Mouse (Mus musculus): ENCODE measurements around the gene Ttc13. TPM values are rescaled to one million over a fixed set of nuclear protein-coding genes. Genes with fewer than 3 reads are reported as not detected.

The Ttc13 gene
- polyA plus RNA-seq, 1 experiment from 2014 or later, result 14.6 TPM

DNA sequence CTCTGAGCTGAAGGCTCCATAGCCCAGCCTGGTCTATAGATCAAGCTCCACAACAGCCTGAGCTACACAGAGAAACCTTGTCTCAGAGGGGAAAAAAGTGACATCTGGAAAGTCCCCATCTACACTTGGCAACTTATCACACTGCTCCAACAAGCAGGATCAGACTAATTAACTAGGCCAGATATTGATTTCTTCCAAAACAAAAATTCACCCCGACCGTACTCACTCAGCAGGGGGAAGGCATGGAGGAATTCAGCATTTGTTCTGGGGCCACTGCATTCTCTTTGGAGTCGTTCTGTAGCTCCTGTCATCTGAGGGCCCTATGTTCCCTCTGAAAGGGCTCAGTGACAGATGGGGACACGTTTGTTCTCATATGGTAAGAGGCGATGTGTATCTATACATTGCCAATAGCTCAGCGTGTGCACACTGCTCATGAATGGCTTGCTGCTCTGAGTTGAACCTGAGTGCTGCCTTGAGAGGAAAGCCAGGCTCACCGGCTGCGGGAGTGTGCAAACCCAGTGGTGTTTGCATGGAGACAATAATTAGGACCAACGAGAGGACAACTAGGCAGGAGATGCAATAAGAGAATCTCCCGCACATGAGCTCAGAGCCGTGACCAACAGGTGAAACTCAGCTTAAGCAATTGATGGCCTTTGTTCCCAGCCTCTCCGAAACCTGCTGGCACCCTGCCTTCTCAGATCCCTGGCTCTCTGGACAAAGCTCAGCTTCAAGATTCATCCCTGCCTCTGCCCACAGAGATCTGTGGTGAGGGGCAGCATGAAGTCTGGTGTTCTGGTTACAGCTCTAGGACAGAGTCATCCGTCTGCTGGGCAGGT, 87.2 kb downstream of the Ttc13 start:
- Histone ChIP-seq H3K4me1 (ENCODE audit: control insufficient read depth, low read depth, low read length) (peaks cover 2% of the 10 kb centered on the region; the same call in 1 of the 2 replicates), H3K4me3 (ENCODE audit: low read depth, low read length) (no peak overlapping the region), H3K9me3 (replicated peaks; ENCODE audit: control insufficient read depth, low read length) (no peaks in the 10 kb centered on the region), H3K27ac (ENCODE audit: low read length) (no peak overlapping the region), H3K27me3 (ENCODE audit: control insufficient read depth, insufficient read depth, low read depth, low read length) (no peaks in the 10 kb centered on the region), H3K4me2 (ENCODE audit: low read depth, low read length) (no peak overlapping the region), H3K9ac (ENCODE audit: low read depth, low read length) (no peak overlapping the region), H3K36me3 (ENCODE audit: control insufficient read depth, insufficient read depth) (peaks cover 14% of the 10 kb centered on the region)
- 76% methylated on average over 13 of the region's 13 CpGs for WGBS (ENCODE audit: insufficient replicate concordance)
- ATAC-seq (ENCODE audit: low read depth), result no peak

- H3K9ac ChIP-seq (ENCODE audit: low read depth, low read length), result no peak overlapping the region
- no peak overlapping the region for H3K4me2 ChIP-seq (ENCODE audit: low read depth, low read length)
- no peaks in the 10 kb centered on the region for H3K9me3 ChIP-seq (replicated peaks; ENCODE audit: control insufficient read depth, low read length)
- WGBS (ENCODE audit: insufficient replicate concordance), result 64% methylated on average over 14 of the region's 14 CpGs
- H3K36me3 ChIP-seq (ENCODE audit: control insufficient read depth, insufficient read depth), result peaks cover 9% of the 10 kb centered on the region
- peaks cover 2% of the 10 kb centered on the region; the same call in 1 of the 2 replicates for H3K4me1 ChIP-seq (ENCODE audit: control insufficient read depth, low read depth, low read length)
- no peaks in the 10 kb centered on the region for H3K27me3 ChIP-seq (ENCODE audit: control insufficient read depth, insufficient read depth, low read depth, low read length)
- no peak overlapping the region for H3K4me3 ChIP-seq (ENCODE audit: low read depth, low read length)
- ATAC-seq (ENCODE audit: low read depth), result no peak
- no peak overlapping the region for H3K27ac ChIP-seq (ENCODE audit: low read length)
Measured at GRCm38 (mm10) chr8:124633001-124633703, 88.6 kb downstream of the Ttc13 start.

DNA sequence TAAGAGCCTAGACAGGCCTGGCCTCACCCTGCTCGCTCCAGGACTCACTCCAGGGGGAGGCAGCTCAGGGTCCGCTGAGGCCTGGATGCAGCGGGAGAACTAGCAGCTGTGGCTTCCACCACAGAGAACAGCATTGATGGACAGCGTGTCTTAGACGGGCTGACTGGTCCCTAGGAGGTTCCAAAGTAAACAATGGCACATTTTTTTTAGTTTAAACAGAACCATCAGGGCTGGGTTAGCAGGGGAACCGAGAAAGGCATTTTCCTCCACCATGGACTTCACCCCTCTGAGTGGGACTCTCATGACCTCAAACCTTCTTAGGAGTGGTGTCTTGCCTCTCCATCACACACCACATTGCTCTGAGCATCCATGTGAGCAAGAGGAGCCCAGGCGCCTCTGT, 89.8 kb downstream of the Ttc13 start:
- Histone ChIP-seq H3K9ac (ENCODE audit: low read depth, low read length) (no peak overlapping the region), H3K36me3 (ENCODE audit: control insufficient read depth, insufficient read depth) (peaks cover 4% of the 10 kb centered on the region; the same call in 1 of the 2 replicates), H3K27me3 (ENCODE audit: control insufficient read depth, insufficient read depth, low read depth, low read length) (no peaks in the 10 kb centered on the region), H3K9me3 (replicated peaks; ENCODE audit: control insufficient read depth, low read length) (no peaks in the 10 kb centered on the region), H3K27ac (ENCODE audit: low read length) (no peak overlapping the region), H3K4me1 (ENCODE audit: control insufficient read depth, low read depth, low read length) (peaks cover 2% of the 10 kb centered on the region; the same call in 1 of the 2 replicates), H3K4me2 (ENCODE audit: low read depth, low read length) (no peak overlapping the region), H3K4me3 (ENCODE audit: low read depth, low read length) (no peak overlapping the region)
- no peak for ATAC-seq (ENCODE audit: low read depth)
- WGBS (ENCODE audit: insufficient replicate concordance), result 51% methylated on average over 7 of the region's 7 CpGs

DNA sequence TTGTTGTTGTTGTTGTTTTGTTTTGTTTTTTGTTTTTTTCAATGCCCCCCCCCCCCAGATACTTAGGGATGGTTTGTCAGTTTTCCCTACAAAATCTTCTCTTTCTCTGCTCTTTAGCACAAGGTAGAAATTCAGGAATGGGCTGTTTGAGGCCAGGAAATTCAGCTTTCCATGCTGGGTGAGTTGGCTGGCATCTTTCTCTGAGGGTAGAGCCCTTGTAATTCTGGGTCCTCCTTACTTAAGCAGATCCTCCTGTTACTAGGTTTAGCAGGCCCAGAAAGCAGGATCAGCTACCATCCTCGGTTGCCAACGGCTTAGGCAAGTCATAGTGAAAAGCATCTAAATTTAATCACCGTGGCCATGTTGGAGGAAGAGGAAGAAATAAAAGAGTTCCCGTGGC, 90.9 kb downstream of the Ttc13 start:
- Histone ChIP-seq H3K27ac (ENCODE audit: low read length) (no peak overlapping the region), H3K4me1 (ENCODE audit: control insufficient read depth, low read depth, low read length) (peaks cover 2% of the 10 kb centered on the region; the same call in 1 of the 2 replicates), H3K27me3 (ENCODE audit: control insufficient read depth, insufficient read depth, low read depth, low read length) (no peaks in the 10 kb centered on the region), H3K4me3 (ENCODE audit: low read depth, low read length) (no peak overlapping the region), H3K4me2 (ENCODE audit: low read depth, low read length) (no peak overlapping the region), H3K36me3 (ENCODE audit: control insufficient read depth, insufficient read depth) (no peaks in the 10 kb centered on the region), H3K9ac (ENCODE audit: low read depth, low read length) (no peak overlapping the region), H3K9me3 (replicated peaks; ENCODE audit: control insufficient read depth, low read length) (no peaks in the 10 kb centered on the region)
- 50% methylated on average over 4 of the region's 4 CpGs for WGBS (ENCODE audit: insufficient replicate concordance)
- no peak for ATAC-seq (ENCODE audit: low read depth)

GRCm38 (mm10) chr8:124630489-124630888, 91.3 kb downstream of the Ttc13 start:
- Histone ChIP-seq H3K4me3 (ENCODE audit: low read depth, low read length) (no peak overlapping the region), H3K9ac (ENCODE audit: low read depth, low read length) (no peak overlapping the region), H3K36me3 (ENCODE audit: control insufficient read depth, insufficient read depth) (no peaks in the 10 kb centered on the region), H3K27ac (ENCODE audit: low read length) (no peak overlapping the region), H3K4me1 (ENCODE audit: control insufficient read depth, low read depth, low read length) (peaks cover 2% of the 10 kb centered on the region; the same call in 1 of the 2 replicates), H3K9me3 (replicated peaks; ENCODE audit: control insufficient read depth, low read length) (no peaks in the 10 kb centered on the region), H3K27me3 (ENCODE audit: control insufficient read depth, insufficient read depth, low read depth, low read length) (no peaks in the 10 kb centered on the region), H3K4me2 (ENCODE audit: low read depth, low read length) (no peak overlapping the region)
- no peak for ATAC-seq (ENCODE audit: low read depth)
- WGBS (ENCODE audit: insufficient replicate concordance), result 68% methylated on average over 6 of the region's 6 CpGs

GRCm38 (mm10) chr8:124626251-124626650, 95.5 kb downstream of the Ttc13 start:
- H3K9ac ChIP-seq (ENCODE audit: low read depth, low read length), result no peak overlapping the region
- no peak overlapping the region for H3K4me2 ChIP-seq (ENCODE audit: low read depth, low read length)
- ATAC-seq (ENCODE audit: low read depth), result no peak
- H3K4me1 ChIP-seq (ENCODE audit: control insufficient read depth, low read depth, low read length), result no peaks in the 10 kb centered on the region
- H3K36me3 ChIP-seq (ENCODE audit: control insufficient read depth, insufficient read depth), result no peaks in the 10 kb centered on the region
- H3K27ac ChIP-seq (ENCODE audit: low read length), result no peak overlapping the region
- H3K27me3 ChIP-seq (ENCODE audit: control insufficient read depth, insufficient read depth, low read depth, low read length), result no peaks in the 10 kb centered on the region
- no peaks in the 10 kb centered on the region for H3K9me3 ChIP-seq (replicated peaks; ENCODE audit: control insufficient read depth, low read length)
- 69% methylated on average over 9 of the region's 9 CpGs for WGBS (ENCODE audit: insufficient replicate concordance)
- H3K4me3 ChIP-seq (ENCODE audit: low read depth, low read length), result no peak overlapping the region

Other genes starting within 250 kb of the Ttc13 start
- gene Cog2, start 201.2 kb downstream of the Ttc13 start, polyA plus RNA-seq (2015; fragmentation: Nextera tagmentation; extraction: Ambion mirVana), result 15.8 and 17.3 TPM in 2 replicates
- gene Agt, start 152.3 kb downstream of the Ttc13 start, polyA plus RNA-seq (2015; fragmentation: Nextera tagmentation; extraction: Ambion mirVana), result 258 and 290 TPM in 2 replicates
- 0.08 TPM in 1 of 2 replicates, not detected in the other for gene Capn9, start 145.9 kb downstream of the Ttc13 start, polyA plus RNA-seq (2015; fragmentation: Nextera tagmentation; extraction: Ambion mirVana)
- gene 2310022B05Rik, start 58.6 kb downstream of the Ttc13 start, polyA plus RNA-seq (2015; fragmentation: Nextera tagmentation; extraction: Ambion mirVana), result 5.3 and 6.4 TPM in 2 replicates
- 4.8 and 5.7 TPM in 2 replicates for gene Arv1, start 156 bp upstream of the Ttc13 start, polyA plus RNA-seq (2015; fragmentation: Nextera tagmentation; extraction: Ambion mirVana)
- gene Fam89a, start 29.8 kb upstream of the Ttc13 start, polyA plus RNA-seq (2015; fragmentation: Nextera tagmentation; extraction: Ambion mirVana), result 2.1 and 2.3 TPM in 2 replicates
- 0.02 TPM in 2 replicates for gene Trim67, start 71.1 kb upstream of the Ttc13 start, polyA plus RNA-seq (2015; fragmentation: Nextera tagmentation; extraction: Ambion mirVana)
- 33.8 and 34.8 TPM in 2 replicates for gene Gnpat, start 141.1 kb upstream of the Ttc13 start, polyA plus RNA-seq (2015; fragmentation: Nextera tagmentation; extraction: Ambion mirVana)
- gene 2810004N23Rik, start 141.1 kb upstream of the Ttc13 start, polyA plus RNA-seq (2015; fragmentation: Nextera tagmentation; extraction: Ambion mirVana), result 14.7 and 16.9 TPM in 2 replicates
- gene Exoc8, start 175.7 kb upstream of the Ttc13 start, polyA plus RNA-seq (2015; fragmentation: Nextera tagmentation; extraction: Ambion mirVana), result 3.1 and 3.6 TPM in 2 replicates
- gene Sprtn, start 175.9 kb upstream of the Ttc13 start, polyA plus RNA-seq (2015; fragmentation: Nextera tagmentation; extraction: Ambion mirVana), result 4.8 and 4.9 TPM in 2 replicates
- 4.8 and 5.1 TPM in 2 replicates for gene Egln1, start 227.3 kb upstream of the Ttc13 start, polyA plus RNA-seq (2015; fragmentation: Nextera tagmentation; extraction: Ambion mirVana)

Measured in liver, embryonic 16.5 days (tissue).